Mouse (Mus musculus): Measurements from ENCODE around the gene Wrap53.

GRCm38 (mm10) chr11:69528031-69528390 is 52.0 kb downstream of the Wrap53 start:
- TF ChIP-seq CTCF (IDR thresholded peaks at IDR 0.05; ENCODE audit: low read depth, low read length) (no peak), POLR2A (IDR thresholded peaks at IDR 0.05; ENCODE audit: borderline replicate concordance, low read depth, low read length) (no peak)
